Mouse (Mus musculus): Measurements from ENCODE around the gene Tmc5. TPM values are rescaled to one million over a fixed set of nuclear protein-coding genes. Genes with fewer than 3 reads are reported as not detected.

Gene Tmc5
- total and polyA plus RNA-seq, 3 experiments = not detected

- no peak overlapping the region for H3K27ac ChIP-seq (ENCODE audit: control insufficient read depth, low read depth, low read length)
- H3K4me1 ChIP-seq (ENCODE audit: control insufficient read depth in 1 of 2, insufficient read depth in 2 of 2, low read length in 2 of 2) = no peaks in the 10 kb centered on the region
- no peak for DNase-seq (ENCODE audit: low read depth, low spot score)
- no peaks in the 10 kb centered on the region for H3K27me3 ChIP-seq (ENCODE audit: control insufficient read depth in 1 of 2, insufficient read depth in 2 of 2, low read length in 2 of 2)
- no peak overlapping the region for H3K4me3 ChIP-seq (ENCODE audit: control insufficient read depth in 1 of 2, insufficient read depth in 1 of 2, low read depth in 2 of 2, low read length in 2 of 2)
- no peaks in the 10 kb centered on the region for H3K9me3 ChIP-seq (replicated peaks; ENCODE audit: insufficient read depth, low read length)
- no peak for TF ChIP-seq KAT2A (conservative IDR thresholded peaks at IDR 0.05; ENCODE audit: low read depth, low read length)
- TF ChIP-seq MAZ (IDR thresholded peaks at IDR 0.05; ENCODE audit: low read depth, low read length) = no peak
- no peak for TF ChIP-seq JUND (IDR thresholded peaks at IDR 0.05; ENCODE audit: low read depth, low read length)
- TF ChIP-seq MAFK (IDR thresholded peaks at IDR 0.05; ENCODE audit: borderline replicate concordance, low read depth, low read length) = no peak
- TF ChIP-seq CHD2 (IDR thresholded peaks at IDR 0.05; ENCODE audit: low read length) = no peak
- no peak for TF ChIP-seq USF2 (IDR thresholded peaks at IDR 0.05; ENCODE audit: borderline replicate concordance in 1 of 2, insufficient read depth in 1 of 2, low read depth in 1 of 2, low read length in 2 of 2)
- no peak for TF ChIP-seq ELF1 (IDR thresholded peaks at IDR 0.05; ENCODE audit: low read depth, low read length)
- no peak for TF ChIP-seq E2F4 (IDR thresholded peaks at IDR 0.05; ENCODE audit: borderline replicate concordance, low read depth, low read length)
- TF ChIP-seq POLR2A (IDR thresholded peaks at IDR 0.05; ENCODE audit: control insufficient read depth in 1 of 2, insufficient read depth in 1 of 2, low read depth in 1 of 2, low read length in 2 of 2, poor library complexity in 1 of 2) = no peak
- no peak for TF ChIP-seq MXI1 (IDR thresholded peaks at IDR 0.05; ENCODE audit: low read depth, low read length)
- no peaks in the 10 kb centered on the region for H3K36me3 ChIP-seq (ENCODE audit: control insufficient read depth in 1 of 2, insufficient read depth in 2 of 2, low read length in 2 of 2)
- no peak overlapping the region for H3K9ac ChIP-seq (ENCODE audit: control insufficient read depth, low read depth, low read length, poor library complexity, severe bottlenecking)
- H3K79me2 ChIP-seq (ENCODE audit: control insufficient read depth, insufficient read depth, low read length, poor library complexity) = no peaks in the 10 kb centered on the region
Observed at GRCm38 (mm10) chr7:118584926-118585325, 12.2 kb upstream of the Tmc5 start.

- no peak for DNase-seq (ENCODE audit: low read depth, low spot score)
- Histone ChIP-seq H3K36me3 (ENCODE audit: control insufficient read depth in 1 of 2, insufficient read depth in 2 of 2, low read length in 2 of 2) (no peaks in the 10 kb centered on the region), H3K27me3 (ENCODE audit: control insufficient read depth in 1 of 2, insufficient read depth in 2 of 2, low read length in 2 of 2) (no peaks in the 10 kb centered on the region), H3K4me3 (ENCODE audit: control insufficient read depth in 1 of 2, insufficient read depth in 1 of 2, low read depth in 2 of 2, low read length in 2 of 2) (no peak overlapping the region), H3K9me3 (replicated peaks; ENCODE audit: insufficient read depth, low read length) (no peaks in the 10 kb centered on the region), H3K4me1 (ENCODE audit: control insufficient read depth in 1 of 2, insufficient read depth in 2 of 2, low read length in 2 of 2) (no peaks in the 10 kb centered on the region), H3K79me2 (ENCODE audit: control insufficient read depth, insufficient read depth, low read length, poor library complexity) (no peaks in the 10 kb centered on the region), H3K9ac (ENCODE audit: control insufficient read depth, low read depth, low read length, poor library complexity, severe bottlenecking) (no peak overlapping the region), H3K27ac (ENCODE audit: control insufficient read depth, low read depth, low read length) (no peak overlapping the region)
- TF ChIP-seq KAT2A (conservative IDR thresholded peaks at IDR 0.05; ENCODE audit: low read depth, low read length) = no peak
- no peak for TF ChIP-seq EP300 (IDR thresholded peaks at IDR 0.05; ENCODE audit: low read depth in 1 of 2, low read length in 2 of 2)
- TF ChIP-seq MAZ (IDR thresholded peaks at IDR 0.05; ENCODE audit: low read depth, low read length) = no peak
- TF ChIP-seq POLR2AphosphoS2 (IDR thresholded peaks at IDR 0.05; ENCODE audit: low read length) = no peak
- TF ChIP-seq UBTF (IDR thresholded peaks at IDR 0.05; ENCODE audit: borderline replicate concordance, insufficient read depth, low read depth, low read length) = no peak
- TF ChIP-seq MYC (IDR thresholded peaks at IDR 0.05; ENCODE audit: low read depth, low read length) = no peak
- no peak for TF ChIP-seq POLR2A (IDR thresholded peaks at IDR 0.05; ENCODE audit: control insufficient read depth in 1 of 2, insufficient read depth in 1 of 2, low read depth in 1 of 2, low read length in 2 of 2, poor library complexity in 1 of 2)
- no peak for TF ChIP-seq ZKSCAN1 (IDR thresholded peaks at IDR 0.05; ENCODE audit: low read depth, low read length)
- no peak for TF ChIP-seq E2F4 (IDR thresholded peaks at IDR 0.05; ENCODE audit: borderline replicate concordance, low read depth, low read length)
Observed at GRCm38 (mm10) chr7:118585856-118586255, 11.2 kb upstream of the Tmc5 start.
